Mouse (Mus musculus) kidney, embryonic 14.5 days (tissue): ENCODE data around the gene Stard13. TPM values are rescaled to one million over a fixed set of nuclear protein-coding genes. Genes with fewer than 3 reads are reported as not detected.

Source experiments
- ATAC-seq: fragments of 200-750 bp; cut with Nextera tagmentation; 2 replicates; pipeline ENCODE4 v1.8.0; 2017; ENCODE audit warnings: moderate number of reproducible peaks, mild to moderate bottlenecking, moderate TSS enrichment, moderate library complexity; ENCODE audit not compliant: low FRiP score, low TSS enrichment
- H3K27ac ChIP-seq: fragments of 300-500 bp; sonication (generic); 2 replicates; pipeline ENCODE4 v1.5.1; 2014; ENCODE audit warnings: low read depth, mild to moderate bottlenecking, low read length, moderate library complexity, mixed read lengths
- H3K27me3 ChIP-seq: fragments of 300-500 bp; sonication (generic); 2 replicates; pipeline ENCODE4 v1.6.1; 2014; ENCODE audit warnings: mild to moderate bottlenecking, low read length; ENCODE audit not compliant: control insufficient read depth, insufficient read depth
- H3K36me3 ChIP-seq: fragments of 300-500 bp; sonication (generic); 2 replicates; pipeline ENCODE4 v1.6.1; 2014; ENCODE audit warnings: low read length, mixed read lengths; ENCODE audit not compliant: control insufficient read depth, insufficient read depth
- H3K4me1 ChIP-seq: fragments of 300-500 bp; sonication (generic); 2 replicates; pipeline ENCODE4 v1.6.1; 2014; ENCODE audit warnings: low read length, mixed read lengths; ENCODE audit not compliant: control insufficient read depth, insufficient read depth
- H3K4me2 ChIP-seq: fragments of 300-500 bp; sonication (generic); replicated peaks from 2 replicates; pipeline ENCODE4 v1.6.1; 2014; ENCODE audit warnings: low read depth, mild to moderate bottlenecking, low read length
- H3K4me3 ChIP-seq: fragments of 300-500 bp; sonication (generic); 2 replicates; pipeline ENCODE4 v1.5.1; 2014; ENCODE audit warnings: mild to moderate bottlenecking, low read length
- H3K9ac ChIP-seq: fragments of 300-500 bp; sonication (generic); 2 replicates; pipeline ENCODE4 v1.6.1; 2014; ENCODE audit warnings: low read depth, mild to moderate bottlenecking, low read length, moderate library complexity
- H3K9me3 ChIP-seq: fragments of 300-500 bp; sonication (generic); 2 replicates; pipeline ENCODE4 v1.6.1; 2016; ENCODE audit warnings: low read length; ENCODE audit not compliant: control insufficient read depth
- WGBS: fragments of 180-500 bp; shearing (Covaris S2); extraction: QIAGEN DNeasy Blood & Tissue Kit; methylation state at CpG from one replicate; pipeline ENCODE4 v1.1.7; 2014; 5-methylcytosine and 5-hydroxymethylcytosine counted together
- polyA plus RNA-seq: library from polyadenylated mRNA; unstranded; fragments of >200 nt; fragmentation: Nextera tagmentation; extraction: Ambion mirVana; gene quantifications from 2 replicates; pipeline ENCODE4 v1.2.1, GENCODE M21; 2014

Stard13 gene
- polyA plus RNA-seq, 1 experiment from 2014 or later, result 7.4 TPM

DNA sequence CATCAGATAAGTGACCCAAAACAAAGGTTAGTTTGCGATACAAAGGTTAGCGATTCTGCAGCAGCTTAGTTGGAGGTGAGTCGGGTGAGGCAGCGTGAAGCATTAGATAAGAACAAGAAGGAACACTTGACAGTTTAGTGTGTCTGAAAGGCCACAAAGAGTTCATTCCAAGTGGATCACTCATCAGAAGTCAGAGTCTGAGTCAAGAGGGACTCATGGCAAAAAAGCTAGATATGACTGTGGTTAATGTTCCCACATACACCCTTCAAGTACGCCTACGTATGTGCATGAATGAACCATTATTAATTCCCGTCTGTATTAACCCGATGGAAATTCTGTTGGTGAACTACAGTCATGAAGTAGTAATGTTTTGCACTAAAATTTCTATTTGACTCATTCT, 18.0 kb upstream of the Stard13 start:
- ATAC-seq, result no peak
- Histone ChIP-seq H3K27ac (no peak overlapping the region), H3K9ac (no peak overlapping the region), H3K9me3 (no peaks in the 10 kb centered on the region), H3K36me3 (no peaks in the 10 kb centered on the region), H3K4me2 (no peak overlapping the region), H3K27me3 (no peaks in the 10 kb centered on the region), H3K4me3 (no peak overlapping the region), H3K4me1 (peaks cover 20% of the 10 kb centered on the region; the same call in 1 of the 2 replicates)
- WGBS, result 84% methylated on average over 8 of the region's 8 CpGs

DNA sequence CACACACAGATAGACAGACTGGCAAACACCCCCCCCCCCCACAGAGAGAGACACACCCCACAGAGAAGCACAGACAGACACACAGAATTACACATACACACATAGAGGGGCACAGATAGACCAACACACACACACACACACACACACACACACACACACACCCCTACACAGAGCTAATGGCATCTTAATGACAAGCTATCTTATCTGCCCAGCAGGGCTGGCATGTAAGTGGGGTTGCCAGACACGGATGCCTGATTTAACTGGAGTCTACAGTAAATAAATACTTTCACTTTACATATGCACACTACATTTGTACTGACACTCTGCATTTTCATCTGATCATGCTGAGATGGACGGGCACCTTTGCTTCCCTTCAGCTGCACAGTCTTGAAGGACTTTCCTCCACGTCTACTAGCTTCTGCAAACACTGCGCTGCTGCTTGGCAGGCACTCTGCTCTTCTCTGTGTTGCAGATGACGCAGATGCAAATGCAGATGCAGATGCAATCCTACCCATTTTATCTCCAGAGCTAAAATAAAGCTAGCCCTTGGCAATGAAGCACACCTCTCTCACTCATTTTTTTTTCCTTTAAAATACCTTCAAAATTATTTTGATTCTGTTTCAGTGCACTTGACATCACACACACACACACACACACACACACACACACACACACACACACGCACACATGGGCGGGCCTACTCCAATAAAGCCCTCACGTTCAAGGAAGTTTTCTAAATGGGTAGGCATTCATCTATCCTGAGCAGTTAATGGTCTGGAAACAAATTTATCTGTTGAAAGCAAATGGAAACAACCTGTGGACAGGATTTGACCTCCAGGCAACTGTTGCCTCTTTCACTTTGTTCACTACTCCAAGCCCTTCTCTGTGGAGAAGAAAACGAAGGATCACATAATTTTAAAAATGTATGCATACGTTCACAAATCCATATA, 15.3 kb upstream of the Stard13 start:
- H3K4me1 ChIP-seq, result peaks cover 24% of the 10 kb centered on the region; the same call in 1 of the 2 replicates
- no peaks in the 10 kb centered on the region for H3K27me3 ChIP-seq
- H3K9me3 ChIP-seq, result no peaks in the 10 kb centered on the region
- H3K4me3 ChIP-seq, result no peak overlapping the region
- no peak overlapping the region for H3K9ac ChIP-seq
- 46% methylated on average over 10 of the region's 10 CpGs for WGBS
- H3K4me2 ChIP-seq, result no peak overlapping the region
- no peak overlapping the region for H3K27ac ChIP-seq
- ATAC-seq, result peak; percentile 44; the same call in 1 of the 2 replicates
- no peaks in the 10 kb centered on the region for H3K36me3 ChIP-seq

DNA sequence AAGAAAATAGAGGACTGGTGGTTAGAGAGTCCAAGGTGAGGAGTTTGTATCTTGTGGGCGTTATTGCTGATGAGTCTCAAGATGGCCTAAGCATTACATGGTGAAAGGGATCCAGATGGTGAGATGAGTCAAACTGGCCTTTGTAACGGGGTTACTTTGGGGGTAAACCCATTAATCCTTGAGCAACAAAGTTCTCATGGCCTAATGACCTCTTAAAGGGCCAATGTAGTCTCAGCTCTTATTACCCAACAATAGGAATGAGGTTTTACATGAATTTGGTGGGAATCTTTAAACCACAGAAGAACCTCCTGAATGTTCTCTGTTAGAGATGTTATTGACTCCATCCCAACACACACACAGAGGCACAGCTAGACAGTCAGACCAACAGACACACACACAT, 14.4 kb upstream of the Stard13 start:
- no peaks in the 10 kb centered on the region for H3K36me3 ChIP-seq
- no peaks in the 10 kb centered on the region for H3K27me3 ChIP-seq
- H3K9ac ChIP-seq, result no peak overlapping the region
- no peak overlapping the region for H3K4me2 ChIP-seq
- no peak overlapping the region for H3K4me3 ChIP-seq
- no peak for ATAC-seq
- H3K4me1 ChIP-seq, result peaks cover 24% of the 10 kb centered on the region; the same call in 1 of the 2 replicates
- H3K9me3 ChIP-seq, result no peaks in the 10 kb centered on the region
- 43% methylated on average over 2 of the region's 2 CpGs for WGBS
- peak overlapping the region; percentile 56; the same call in 1 of the 2 replicates for H3K27ac ChIP-seq

DNA sequence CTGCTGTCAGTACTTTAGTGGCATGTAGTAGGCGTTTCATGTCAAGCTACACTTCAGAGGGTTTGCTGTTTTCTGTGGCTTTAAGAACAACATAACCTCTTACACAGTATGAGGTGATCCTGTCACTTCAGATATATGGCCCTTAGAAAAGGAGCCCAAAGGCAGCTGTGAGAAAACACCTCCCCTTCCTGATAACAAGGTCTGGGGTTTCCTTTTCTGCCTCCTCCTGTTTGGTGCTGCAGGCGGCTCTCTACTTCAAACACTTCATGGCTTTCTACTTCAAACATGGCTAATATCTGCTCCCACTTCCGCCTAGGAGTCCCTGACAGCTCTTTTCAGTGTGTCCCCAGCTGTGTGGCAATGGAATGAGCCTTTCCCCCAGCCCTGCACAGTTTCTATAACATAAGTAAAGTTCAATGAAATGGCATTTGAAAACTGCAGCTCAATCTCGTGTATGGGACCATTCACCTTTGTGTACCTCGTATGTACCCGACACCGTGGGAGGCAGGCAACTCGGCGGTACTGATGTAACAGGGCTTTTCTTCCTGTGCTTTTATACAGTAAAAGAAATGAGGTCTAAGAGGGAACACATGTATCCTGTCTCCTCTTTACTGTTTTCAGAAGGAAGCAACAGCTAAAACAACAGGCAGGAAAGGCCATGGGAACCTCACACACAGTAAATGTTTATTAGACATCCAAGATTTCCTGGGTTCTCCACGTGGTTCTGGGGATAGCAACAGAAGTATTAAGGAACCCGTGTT, 13.7 kb upstream of the Stard13 start:
- Histone ChIP-seq H3K27ac (peak overlapping the region; percentile 56), H3K9me3 (no peaks in the 10 kb centered on the region), H3K9ac (no peak overlapping the region), H3K36me3 (no peaks in the 10 kb centered on the region), H3K27me3 (no peaks in the 10 kb centered on the region), H3K4me1 (peaks cover 24% of the 10 kb centered on the region; the same call in 1 of the 2 replicates), H3K4me3 (no peak overlapping the region), H3K4me2 (0 out of 2 replicates have a peak overlapping the region, but pooled peaks have one; percentile 4)
- ATAC-seq, result peak; percentile 88
- WGBS, result 14% methylated on average over 11 of the region's 11 CpGs

DNA sequence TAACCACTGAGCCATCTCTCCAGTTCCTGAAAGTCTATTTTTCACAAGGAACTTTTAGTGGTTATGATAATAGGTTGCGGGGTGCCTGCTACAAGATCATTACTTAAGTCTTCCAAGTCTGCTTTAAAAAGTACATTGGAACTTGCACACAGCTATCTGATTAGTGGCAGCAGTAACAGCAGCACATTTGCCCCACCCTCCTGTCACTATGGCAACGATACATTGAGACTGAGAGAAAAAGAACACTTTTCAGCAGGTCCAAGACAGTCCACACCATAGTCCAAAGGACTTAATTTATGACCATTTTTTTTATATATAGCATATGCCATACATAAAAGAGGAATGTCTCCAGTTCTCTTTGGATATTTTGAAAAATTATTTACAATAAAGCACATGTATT, 12.7 kb upstream of the Stard13 start:
- no peaks in the 10 kb centered on the region for H3K36me3 ChIP-seq
- no peaks in the 10 kb centered on the region for H3K9me3 ChIP-seq
- WGBS, result 70% methylated on average over 2 of the region's 2 CpGs
- H3K27me3 ChIP-seq, result no peaks in the 10 kb centered on the region
- H3K4me3 ChIP-seq, result no peak overlapping the region
- peaks cover 24% of the 10 kb centered on the region; the same call in 1 of the 2 replicates for H3K4me1 ChIP-seq
- no peak for ATAC-seq
- no peak overlapping the region for H3K4me2 ChIP-seq
- H3K27ac ChIP-seq, result no peak overlapping the region; the same call in 1 of the 2 replicates
- no peak overlapping the region for H3K9ac ChIP-seq

DNA sequence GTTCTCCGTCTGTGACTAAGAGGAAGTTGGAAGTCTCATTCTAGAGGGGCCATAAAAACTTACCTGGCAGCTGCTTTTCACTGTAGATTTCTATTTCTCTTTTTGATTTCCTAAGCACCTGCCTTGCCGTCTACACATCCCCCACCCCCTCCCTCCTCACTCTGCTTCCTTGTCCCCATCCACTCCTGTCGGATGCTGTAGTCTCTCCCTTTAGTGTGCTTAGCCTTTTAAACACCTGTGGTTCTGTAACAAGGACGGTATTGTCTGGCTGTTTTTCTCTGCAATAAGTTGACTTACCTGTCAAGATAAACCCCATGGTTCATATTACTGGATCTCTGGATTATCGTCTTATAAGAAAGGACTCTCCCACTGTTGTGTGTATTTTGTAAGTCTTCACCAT, 11.9 kb upstream of the Stard13 start:
- H3K9ac ChIP-seq, result no peak overlapping the region
- peaks cover 24% of the 10 kb centered on the region; the same call in 1 of the 2 replicates for H3K4me1 ChIP-seq
- no peaks in the 10 kb centered on the region for H3K9me3 ChIP-seq
- no peak overlapping the region for H3K4me3 ChIP-seq
- H3K27me3 ChIP-seq, result no peaks in the 10 kb centered on the region
- ATAC-seq, result no peak
- H3K36me3 ChIP-seq, result no peaks in the 10 kb centered on the region
- no peak overlapping the region for H3K4me2 ChIP-seq
- no peak overlapping the region for H3K27ac ChIP-seq
- WGBS, result 85% methylated on average over 5 of the region's 5 CpGs

DNA sequence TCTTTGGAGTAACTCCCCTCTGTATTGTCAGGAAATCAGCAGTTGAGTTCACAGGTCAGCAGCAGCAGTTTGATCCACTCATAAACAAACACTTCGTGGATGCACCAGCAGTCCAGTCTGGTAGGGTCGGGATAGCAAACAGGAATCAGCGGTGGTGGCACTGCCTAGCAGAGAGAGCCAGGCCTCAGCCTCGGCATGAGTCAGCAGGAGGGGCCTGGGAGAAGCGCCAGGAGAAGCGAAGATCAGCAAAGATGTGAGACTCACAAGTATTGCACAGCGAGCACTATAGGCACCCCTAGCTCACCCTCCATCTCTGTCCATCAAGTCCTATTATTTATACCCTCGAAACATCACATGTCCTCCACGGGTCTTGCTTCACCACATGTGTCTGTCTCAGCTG, 5.1 kb upstream of the Stard13 start:
- Histone ChIP-seq H3K4me2 (no peak overlapping the region), H3K4me3 (no peak overlapping the region), H3K9me3 (no peaks in the 10 kb centered on the region), H3K27me3 (no peaks in the 10 kb centered on the region), H3K9ac (no peak overlapping the region), H3K27ac (no peak overlapping the region), H3K4me1 (peaks cover 4% of the 10 kb centered on the region; the same call in 1 of the 2 replicates), H3K36me3 (no peaks in the 10 kb centered on the region)
- no peak for ATAC-seq
- 77% methylated on average over 9 of the region's 9 CpGs for WGBS

DNA sequence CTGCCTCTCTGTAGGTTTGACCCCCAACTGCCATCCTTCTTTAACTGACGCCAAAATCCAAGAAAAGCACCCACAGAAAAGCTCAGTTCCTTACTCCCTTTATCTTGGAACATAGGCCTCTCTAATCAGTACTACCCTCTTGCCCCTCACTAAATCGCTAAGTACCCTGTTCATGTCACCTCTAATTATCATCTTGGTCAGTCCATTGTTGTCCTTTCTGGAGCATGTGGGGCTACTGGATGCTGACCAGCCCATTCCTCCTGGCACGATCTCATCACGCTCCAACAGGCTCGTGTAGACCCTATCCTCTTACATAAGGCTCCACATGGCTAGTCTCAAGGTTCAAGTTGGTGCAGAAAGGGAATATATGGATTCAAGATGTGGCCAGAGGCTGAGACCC, 2.8 kb upstream of the Stard13 start:
- WGBS, result 49% methylated on average over 5 of the region's 5 CpGs
- ATAC-seq, result peak; percentile 44; the same call in 1 of the 2 replicates

More for the DNA sequence above, 2.8 kb upstream of the Stard13 start:
- Histone ChIP-seq H3K9me3 (no peaks in the 10 kb centered on the region), H3K4me2 (no peak overlapping the region), H3K27ac (no peak overlapping the region), H3K27me3 (no peaks in the 10 kb centered on the region), H3K9ac (no peak overlapping the region), H3K36me3 (no peaks in the 10 kb centered on the region), H3K4me3 (no peak overlapping the region), H3K4me1 (peaks cover 4% of the 10 kb centered on the region; the same call in 1 of the 2 replicates)
